Mouse (Mus musculus) myocyte (in vitro differentiated cells): ENCODE measurements at regions not wholly inside any gene's neighbourhood (a gene's known extent, or its start where the extent isn't known, plus 50 kb on each side); places are given as distances from the start of the nearest gene placed in this dataset.
A peak's percentile ranks its signal among the peaks of the same experiment; 100 is the strongest.

Experiments used
- H3K27me3 ChIP-seq: one replicate; pipeline ENCODE4 v1.6.1; 2011; ENCODE audit not compliant: control insufficient read depth, insufficient read depth, insufficient read length
- H3K36me3 ChIP-seq: one replicate; pipeline ENCODE4 v1.6.1; 2011; ENCODE audit not compliant: control insufficient read depth, insufficient read depth
- H3K4me2 ChIP-seq: one replicate; pipeline ENCODE4 v1.6.1; 2011; ENCODE audit warnings: low read depth, control low read depth
- H3K4me3 ChIP-seq: one replicate; pipeline ENCODE4 v1.5.1; 2011; ENCODE audit warnings: mild to moderate bottlenecking, control low read depth, moderate library complexity
- H3K79me2 ChIP-seq: one replicate; pipeline ENCODE4 v1.6.1; 2011; ENCODE audit not compliant: control insufficient read depth, insufficient read depth
- H3ac ChIP-seq: one replicate; pipeline ENCODE4 v1.6.1; 2011; ENCODE audit not compliant: control insufficient read depth, insufficient read length
- CEBPB ChIP-seq: IDR thresholded peaks from 2 replicates; pipeline ENCODE4 v1.6.1; 2011; ENCODE audit warnings: mild to moderate bottlenecking, moderate library complexity; ENCODE audit not compliant: poor library complexity, insufficient read depth, severe bottlenecking
- E2F4 ChIP-seq: IDR thresholded peaks from one replicate; pipeline ENCODE4 v1.6.1; 2011; ENCODE audit warnings: mild to moderate bottlenecking, control low read depth, moderate library complexity; ENCODE audit not compliant: insufficient read depth
- MAX ChIP-seq: IDR thresholded peaks from one replicate; pipeline ENCODE4 v1.6.1; 2011; ENCODE audit warnings: low read depth, mild to moderate bottlenecking, control low read depth
- MYOD1 ChIP-seq, 3 experiments: IDR thresholded peaks; one replicate each; pipeline ENCODE4 v1.6.1; 2011; ENCODE audit warnings: control low read depth in 2 of 3, low read depth in 2 of 3, mild to moderate bottlenecking in 2 of 3, moderate library complexity in 1 of 3; ENCODE audit not compliant: insufficient read length in 2 of 3, control insufficient read depth in 1 of 3
- MYOG ChIP-seq, 3 experiments: IDR thresholded peaks; one replicate each; pipeline ENCODE4 v1.6.1; 2011; ENCODE audit warnings: control low read depth in 2 of 3, low read depth in 2 of 3, mild to moderate bottlenecking in 2 of 3; ENCODE audit not compliant: insufficient read length in 2 of 3, control insufficient read depth in 1 of 3, insufficient read depth in 1 of 3
- POLR2A ChIP-seq: IDR thresholded peaks from one replicate; pipeline ENCODE4 v1.6.1; 2011; ENCODE audit warnings: low read depth, mild to moderate bottlenecking, control low read depth, moderate library complexity; ENCODE audit not compliant: insufficient read length
- POLR2AphosphoS2 ChIP-seq: IDR thresholded peaks from one replicate; pipeline ENCODE4 v1.6.1; 2011; ENCODE audit warnings: low read depth, control low read depth; ENCODE audit not compliant: insufficient read length
- REST ChIP-seq: IDR thresholded peaks from one replicate; pipeline ENCODE4 v1.6.1; 2011; ENCODE audit warnings: mild to moderate bottlenecking, control low read depth, moderate library complexity; ENCODE audit not compliant: insufficient read depth, insufficient read length
- SRF ChIP-seq: IDR thresholded peaks from one replicate; pipeline ENCODE4 v1.6.1; 2011; ENCODE audit warnings: low read depth; ENCODE audit not compliant: control insufficient read depth, insufficient read length
- TCF12 ChIP-seq: IDR thresholded peaks from one replicate; pipeline ENCODE4 v1.6.1; 2011; ENCODE audit warnings: mild to moderate bottlenecking, control low read depth; ENCODE audit not compliant: poor library complexity, insufficient read depth, severe bottlenecking
- TCF3 ChIP-seq: IDR thresholded peaks from one replicate; pipeline ENCODE4 v1.6.1; 2011; ENCODE audit warnings: low read depth, control low read depth; ENCODE audit not compliant: insufficient read length
- USF1 ChIP-seq: IDR thresholded peaks from one replicate; pipeline ENCODE4 v1.6.1; 2011; ENCODE audit warnings: low read depth, mild to moderate bottlenecking, control low read depth, moderate library complexity

DNA sequence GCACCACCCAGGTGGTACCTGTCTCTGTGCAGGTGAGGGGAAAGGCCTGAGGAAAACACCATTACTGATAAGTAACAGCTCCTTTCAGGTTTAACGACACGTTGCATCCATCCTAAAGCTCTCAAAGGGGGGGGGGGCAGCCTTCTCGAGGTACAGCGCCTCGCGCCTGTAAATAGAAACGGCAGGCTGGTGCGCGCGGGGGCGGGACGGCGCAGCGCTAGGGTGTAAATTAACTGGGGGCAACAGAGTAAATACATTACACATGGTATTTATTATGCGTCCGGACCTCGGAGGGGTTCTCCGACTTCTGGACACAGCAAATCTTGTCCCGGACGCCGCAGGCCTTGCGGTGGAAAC lies 353.3 kb downstream of the Bcor start:
- Histone ChIP-seq H3ac (no peak overlapping the region), H3K27me3 (no peaks in the 10 kb centered on the region), H3K4me2 (peak overlapping the region; percentile 24), H3K4me3 (no peak overlapping the region), H3K36me3 (no peaks in the 10 kb centered on the region), H3K79me2 (no peaks in the 10 kb centered on the region)
- TF ChIP-seq POLR2A (no peak), MYOD1 (IDR thresholded peaks at IDR 0.05; ENCODE audit: control insufficient read depth in 1 of 3, insufficient read length in 2 of 3, low read depth in 2 of 3) (no peak), USF1 (no peak), CEBPB (no peak)

DNA sequence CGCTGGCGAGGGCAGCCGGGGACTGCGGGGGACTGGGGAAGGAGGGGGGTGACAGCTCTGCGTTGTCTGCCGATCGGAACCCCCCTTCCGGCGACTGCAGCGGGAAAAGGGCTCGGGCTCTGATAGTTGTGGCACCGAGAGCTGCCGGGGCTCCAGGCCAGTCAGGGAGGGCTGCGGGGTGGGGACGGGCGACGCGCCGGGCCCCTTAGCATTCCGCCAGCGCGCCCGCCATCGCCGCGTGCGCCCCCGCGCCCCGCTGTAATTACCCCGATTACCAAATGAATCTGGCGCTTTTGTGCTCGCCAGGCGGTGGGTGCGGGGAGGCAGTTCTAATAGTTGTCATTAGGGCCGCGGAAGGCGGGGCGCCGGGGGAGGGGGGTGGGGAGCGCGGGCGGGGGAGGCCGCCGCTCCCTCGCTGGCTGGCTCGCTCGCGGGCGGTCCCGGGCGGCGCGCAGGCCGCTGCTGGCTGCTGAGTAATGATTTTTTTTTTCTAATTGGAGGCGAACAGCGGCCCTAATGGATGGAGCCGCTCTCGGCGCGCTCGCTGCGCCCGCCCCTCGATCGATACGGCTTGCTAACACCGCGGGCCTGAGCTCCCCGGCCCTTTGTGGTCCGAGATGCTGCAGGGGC lies 352.8 kb downstream of the Bcor start:
- Histone ChIP-seq H3K4me2 (peak overlapping the region; percentile 58), H3K4me3 (peak overlapping the region; percentile 10), H3K27me3 (no peaks in the 10 kb centered on the region), H3K36me3 (no peaks in the 10 kb centered on the region), H3ac (no peak overlapping the region), H3K79me2 (no peaks in the 10 kb centered on the region)
- TF ChIP-seq E2F4 (no peak), MAX (no peak), CEBPB (no peak), SRF (no peak), MYOG (IDR thresholded peaks at IDR 0.05; ENCODE audit: control insufficient read depth in 1 of 3, insufficient read depth in 1 of 3, insufficient read length in 2 of 3, low read depth in 2 of 3) (no peak), REST (no peak), POLR2A (no peak), MYOD1 (IDR thresholded peaks at IDR 0.05; ENCODE audit: control insufficient read depth in 1 of 3, insufficient read length in 2 of 3, low read depth in 2 of 3) (no peak), TCF12 (no peak), POLR2AphosphoS2 (no peak), TCF3 (no peak), USF1 (no peak)

DNA sequence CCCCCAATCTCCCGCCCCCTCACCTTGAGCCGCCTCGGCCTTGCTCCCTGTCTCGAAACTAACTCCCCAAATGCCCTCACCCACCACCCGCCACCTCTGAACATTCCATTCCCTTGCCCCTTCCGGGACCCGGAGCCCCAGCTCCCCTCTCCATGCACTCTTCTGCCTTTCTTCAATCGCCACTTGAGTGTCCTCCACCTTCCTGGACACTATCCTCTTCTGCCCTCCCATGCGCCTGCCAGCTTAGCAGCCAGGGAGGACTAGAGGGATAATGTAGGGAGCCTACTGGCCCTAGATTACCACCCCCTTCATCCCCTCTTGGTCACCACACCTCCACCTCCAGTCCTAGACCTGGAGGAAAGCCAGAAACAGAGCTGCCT lies 352.3 kb downstream of the Bcor start:
- H3K36me3 ChIP-seq, result no peaks in the 10 kb centered on the region
- H3K4me2 ChIP-seq, result peak overlapping the region; percentile 58
- H3K79me2 ChIP-seq, result no peaks in the 10 kb centered on the region
- TF ChIP-seq CEBPB (no peak), SRF (no peak)
- H3K27me3 ChIP-seq, result no peaks in the 10 kb centered on the region
- no peak overlapping the region for H3ac ChIP-seq
- H3K4me3 ChIP-seq, result peak overlapping the region; percentile 10

DNA sequence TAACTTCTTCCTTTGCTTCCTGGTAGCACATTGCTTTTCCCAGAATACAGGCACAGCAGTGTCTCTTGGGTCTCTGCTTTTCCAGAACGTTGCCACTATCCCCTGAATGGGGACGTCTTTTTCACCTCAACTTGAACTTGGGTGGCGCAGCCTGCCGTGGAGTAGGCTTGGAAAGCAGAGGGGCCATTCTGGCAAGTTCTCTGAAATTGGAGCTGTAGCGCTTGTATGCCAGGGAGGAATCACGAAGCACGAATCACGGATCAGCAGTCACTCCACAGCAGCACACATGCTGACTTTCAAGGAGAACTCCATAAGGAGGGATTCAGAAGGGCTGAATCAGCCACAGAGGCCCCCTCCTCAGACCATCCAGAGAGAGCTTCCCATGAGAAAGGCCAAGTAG lies 351.2 kb downstream of the Bcor start:
- Histone ChIP-seq H3K36me3 (no peaks in the 10 kb centered on the region), H3K4me2 (no peak overlapping the region), H3K27me3 (no peaks in the 10 kb centered on the region), H3K4me3 (no peak overlapping the region), H3ac (no peak overlapping the region), H3K79me2 (no peaks in the 10 kb centered on the region)
- no peak for TF ChIP-seq TCF3
- TF ChIP-seq SRF, result no peak
- no peak for TF ChIP-seq CEBPB
- no peak for TF ChIP-seq MYOD1 (IDR thresholded peaks at IDR 0.05; ENCODE audit: control insufficient read depth in 1 of 3, insufficient read length in 2 of 3, low read depth in 2 of 3)
- TF ChIP-seq REST, result no peak
- TF ChIP-seq E2F4, result no peak
- TF ChIP-seq MAX, result no peak
- no peak for TF ChIP-seq USF1
- TF ChIP-seq POLR2A, result no peak

DNA sequence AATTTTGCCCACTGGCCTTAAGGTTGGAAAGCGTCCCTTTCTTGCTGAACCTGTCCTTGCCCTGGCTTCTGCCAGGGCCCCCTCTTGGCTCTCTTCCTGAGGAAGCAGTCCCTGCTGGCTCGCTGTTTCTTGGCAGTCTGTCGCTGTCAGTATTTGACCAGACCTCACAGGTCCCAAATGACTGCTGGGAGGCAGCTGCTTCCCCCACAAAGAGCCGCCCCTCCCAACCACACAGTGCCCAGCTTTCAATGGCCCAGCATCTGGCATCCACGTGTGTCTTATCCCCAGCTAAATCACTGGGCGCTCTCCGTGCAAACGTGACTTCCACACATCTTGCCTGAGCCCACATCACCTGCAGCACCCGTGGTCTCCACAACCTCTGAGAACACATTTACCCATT lies 345.3 kb downstream of the Bcor start:
- Histone ChIP-seq H3K27me3 (no peaks in the 10 kb centered on the region), H3K79me2 (no peaks in the 10 kb centered on the region), H3K4me3 (no peak overlapping the region), H3K36me3 (no peaks in the 10 kb centered on the region), H3ac (no peak overlapping the region), H3K4me2 (no peak overlapping the region)
- TF ChIP-seq TCF3, result peak; percentile 12
- peak; percentile 73 for TF ChIP-seq TCF12
- TF ChIP-seq MYOD1 (IDR thresholded peaks at IDR 0.05; ENCODE audit: control insufficient read depth in 1 of 3, insufficient read length in 2 of 3, low read depth in 2 of 3), result peak; percentile 15 to 87 (median 77)
- no peak for TF ChIP-seq USF1
- no peak for TF ChIP-seq MAX
- no peak for TF ChIP-seq REST
- TF ChIP-seq SRF, result no peak
- TF ChIP-seq CEBPB, result no peak
- TF ChIP-seq MYOG (IDR thresholded peaks at IDR 0.05; ENCODE audit: control insufficient read depth in 1 of 3, insufficient read depth in 1 of 3, insufficient read length in 2 of 3, low read depth in 2 of 3), result peak in 1 of 3 experiments; percentile 84
- TF ChIP-seq POLR2A, result no peak
- TF ChIP-seq POLR2AphosphoS2, result no peak
- TF ChIP-seq E2F4, result no peak
